In genomic region chr6:41194464-41194863, GRCm38 (mm10) we compare ENCODE assay signal across 12 mouse cellular contexts.
DNase-seq lines count a peak whose midpoint lies in the region; ATAC-seq and TF ChIP-seq lines count a peak whose summit lies in the region.
"Had no signal": no experiment of that assay in that cellular context is flagged by ENCODE, and none has a peak within 500 bp of the region (broad histone marks: within the 10 kb centered on the region; RNA-seq: fewer than 3 reads in every experiment).

No protein-coding gene starts in this region.

- ATAC-seq in frontal cortex, adult (ENCODE audit: low TSS enrichment): peak; percentile 88
- ATAC-seq in midbrain, postnatal 0 days (ENCODE audit: low FRiP score): no peak
- ATAC-seq in cerebellum, adult (ENCODE audit: insufficient number of reproducible peaks, low FRiP score, low TSS enrichment): no peak
- ATAC-seq: midbrain, embryonic 13.5 days had no signal

- H3K27ac ChIP-seq in midbrain, postnatal 0 days (ENCODE audit: low read depth, low read length): no peak overlapping the region
- H3K27ac ChIP-seq in midbrain, embryonic 10.5 days (replicated peaks): no peak overlapping the region
- H3K27ac ChIP-seq: liver, embryonic 15.5 days; midbrain, embryonic 13.5 days had no signal

- H3K4me2 ChIP-seq in midbrain, postnatal 0 days (ENCODE audit: low read depth, low read length, poor library complexity, severe bottlenecking): no peak overlapping the region
- H3K4me2 ChIP-seq: liver, embryonic 15.5 days; midbrain, embryonic 13.5 days had no signal

- no peaks in the 10 kb centered on the region for H3K4me1 ChIP-seq in midbrain, postnatal 0 days (ENCODE audit: insufficient read depth, low read length)
- no peaks in the 10 kb centered on the region for H3K4me1 ChIP-seq in midbrain, embryonic 10.5 days
- H3K4me1 ChIP-seq: liver, embryonic 15.5 days had no signal

- DNase-seq in frontal cortex, postnatal 10 days (ENCODE audit: low spot score in 2 of 2): no peak
- peak; percentile 10 for DNase-seq in midbrain, postnatal 0 days (ENCODE audit: low spot score)
- DNase-seq in midbrain, embryonic 10.5 days (ENCODE audit: low spot score): no peak
- peak; percentile 0 for DNase-seq in large intestine, adult 2 months (ENCODE audit: low read depth, low spot score)
- no peak for DNase-seq in cerebellum, adult 9-11 months
- no peak for DNase-seq in right cerebral cortex, postnatal 25 days
- DNase-seq: cerebellum, adult 8-10 months; gastrocnemius, postnatal 36 days had no signal

- WGBS in midbrain, postnatal 0 days: 47% methylated on average over 1 of the region's 1 CpGs
- WGBS in midbrain, embryonic 10.5 days: 33% methylated on average over 1 of the region's 1 CpGs
- 45% methylated on average over 1 of the region's 1 CpGs for WGBS in large intestine, adult 2 months

- no peaks in the 10 kb centered on the region for H3K36me3 ChIP-seq in midbrain, postnatal 0 days (ENCODE audit: insufficient read depth, low read length)
- no peaks in the 10 kb centered on the region for H3K36me3 ChIP-seq in midbrain, embryonic 10.5 days
- H3K36me3 ChIP-seq: liver, embryonic 15.5 days; midbrain, embryonic 13.5 days had no signal

- no peaks in the 10 kb centered on the region for H3K27me3 ChIP-seq in midbrain, postnatal 0 days (ENCODE audit: insufficient read depth, low read length)
- H3K27me3 ChIP-seq in midbrain, embryonic 10.5 days (ENCODE audit: low read depth, poor library complexity, severe bottlenecking): no peaks in the 10 kb centered on the region
- H3K27me3 ChIP-seq: liver, embryonic 15.5 days; midbrain, embryonic 13.5 days had no signal

- TF ChIP-seq CTCF in midbrain, postnatal 0 days (IDR thresholded peaks at IDR 0.05): peak; percentile 54

- H3K9ac ChIP-seq in midbrain, postnatal 0 days (replicated peaks; ENCODE audit: low read length, poor library complexity, severe bottlenecking): no peak overlapping the region
- H3K9ac ChIP-seq: liver, embryonic 15.5 days; midbrain, embryonic 13.5 days had no signal

- no peak overlapping the region for H3K4me3 ChIP-seq in midbrain, postnatal 0 days (ENCODE audit: low read depth, low read length)
- H3K4me3 ChIP-seq in midbrain, embryonic 10.5 days: no peak overlapping the region
- H3K4me3 ChIP-seq: liver, embryonic 15.5 days; midbrain, embryonic 13.5 days had no signal

- H3K9me3 ChIP-seq in midbrain, postnatal 0 days (ENCODE audit: low read length): no peaks in the 10 kb centered on the region
- H3K9me3 ChIP-seq in midbrain, embryonic 10.5 days (replicated peaks): no peaks in the 10 kb centered on the region
- H3K9me3 ChIP-seq: liver, embryonic 15.5 days; midbrain, embryonic 13.5 days had no signal

Comparison
In these comparisons a context has a peak if more than half of its experiments do, and no peak if none do; other contexts are left out.
1. DNase-seq: peak in midbrain, postnatal 0 days (single experiment) and large intestine, adult 2 months (single experiment); none in frontal cortex, postnatal 10 days (0 of 2), midbrain, embryonic 10.5 days (single experiment), cerebellum, adult 9-11 months (single experiment) and right cerebral cortex, postnatal 25 days (single experiment).